16 mouse cellular contexts compared by ENCODE assay signal in the genomic region with DNA sequence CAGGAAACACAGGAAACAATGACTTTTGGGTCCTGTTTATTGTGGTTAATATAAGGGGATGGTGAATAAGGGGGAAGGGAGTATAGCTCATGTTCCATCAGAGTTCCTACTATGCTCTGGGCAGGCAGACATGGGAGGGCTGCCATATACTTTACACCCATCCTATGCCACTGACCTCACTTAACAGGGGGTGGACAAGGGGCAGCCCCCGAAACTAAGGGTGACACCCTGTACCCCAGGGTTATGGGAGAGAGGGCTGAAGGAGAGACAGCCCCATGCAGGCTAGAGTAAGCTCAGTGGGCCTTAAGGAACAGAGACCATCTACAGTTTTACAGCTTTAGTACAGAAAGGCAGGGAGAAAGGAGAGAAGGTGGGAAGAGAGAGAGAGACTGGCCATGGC.
"Had no signal": no experiment of that assay in that cellular context is flagged by ENCODE, and none has a peak within 500 bp of the region (broad histone marks: within the 10 kb centered on the region; RNA-seq: fewer than 3 reads in every experiment).

No protein-coding gene starts in this region.

- H3K9ac ChIP-seq: neural tube, embryonic 13.5 days; neural tube, embryonic 15.5 days; stomach, embryonic 15.5 days had no signal

- H3K27ac ChIP-seq: neural tube, embryonic 13.5 days; neural tube, embryonic 15.5 days; stomach, embryonic 15.5 days; stomach, postnatal 0 days had no signal

- DNase-seq: retina, postnatal 1 day; right cerebral cortex, adult 18-20 months; right cerebral cortex, postnatal 14 days; right cerebral cortex, postnatal 25 days; right cerebral cortex, postnatal 4 days; spleen, adult 18-20 months; thymus, adult 18-20 months; thymus, adult 2 months; thymus, postnatal 14 days; thymus, postnatal 25 days; thymus, postnatal 36 days; thymus, postnatal 4 days had no signal

- H3K4me1 ChIP-seq: neural tube, embryonic 13.5 days; neural tube, embryonic 15.5 days; stomach, embryonic 15.5 days had no signal

- H3K4me3 ChIP-seq: neural tube, embryonic 13.5 days; neural tube, embryonic 15.5 days; stomach, embryonic 15.5 days had no signal

- H3K4me2 ChIP-seq: neural tube, embryonic 13.5 days; neural tube, embryonic 15.5 days; stomach, embryonic 15.5 days had no signal

- H3K27me3 ChIP-seq: neural tube, embryonic 13.5 days; neural tube, embryonic 15.5 days; stomach, embryonic 15.5 days had no signal

- H3K9me3 ChIP-seq: neural tube, embryonic 13.5 days; neural tube, embryonic 15.5 days; stomach, embryonic 15.5 days had no signal

- H3K36me3 ChIP-seq: neural tube, embryonic 13.5 days; neural tube, embryonic 15.5 days; stomach, embryonic 15.5 days had no signal
